Mouse (Mus musculus) thymus, adult 2 months (tissue): Measurements from ENCODE around the gene Zdhhc6. TPM values are rescaled to one million over a fixed set of nuclear protein-coding genes. Genes with fewer than 3 reads are reported as not detected.

Source experiments
- DNase-seq: peaks from one replicate; pipeline ENCODE4 v3.0.0; 2021
- H3K27ac ChIP-seq: fragments of 200-500 bp; 2 replicates; pipeline ENCODE4 v1.5.1; 2012; ENCODE audit warnings: low read length, control low read depth; ENCODE audit not compliant: control insufficient read depth, insufficient read depth
- H3K27me3 ChIP-seq: fragments of 200-500 bp; 2 replicates; pipeline ENCODE4 v1.6.1; 2012; ENCODE audit warnings: mild to moderate bottlenecking, low read length, moderate library complexity, mixed read lengths; ENCODE audit not compliant: control insufficient read depth, insufficient read depth
- H3K36me3 ChIP-seq: fragments of 200-500 bp; 2 replicates; pipeline ENCODE4 v1.6.1; 2012; ENCODE audit warnings: mild to moderate bottlenecking, low read length, moderate library complexity; ENCODE audit not compliant: control insufficient read depth, insufficient read depth
- H3K4me1 ChIP-seq: fragments of 200-500 bp; replicated peaks from 2 replicates; pipeline ENCODE4 v1.6.1; 2012; ENCODE audit warnings: low read length; ENCODE audit not compliant: control insufficient read depth, insufficient read depth
- H3K4me3 ChIP-seq: fragments of 200-500 bp; 2 replicates; pipeline ENCODE4 v1.5.1; 2012; ENCODE audit warnings: mild to moderate bottlenecking, low read length, control low read depth, moderate library complexity; ENCODE audit not compliant: control insufficient read depth, insufficient read depth
- CTCF ChIP-seq: fragments of 200-500 bp; IDR thresholded peaks from 2 replicates; pipeline ENCODE4 v1.5.1; 2012; ENCODE audit warnings: mild to moderate bottlenecking, control low read depth, low read length, moderate library complexity, borderline replicate concordance; ENCODE audit not compliant: control insufficient read depth, poor library complexity, insufficient read depth; ENCODE audit errors: extremely low read depth
- POLR2A ChIP-seq: fragments of 200-500 bp; IDR thresholded peaks from 2 replicates; pipeline ENCODE4 v1.6.1; 2012; ENCODE audit warnings: mild to moderate bottlenecking, low read length, control low read depth, moderate library complexity; ENCODE audit not compliant: control insufficient read depth, poor library complexity, insufficient read depth; ENCODE audit errors: extremely low read depth
- WGBS: fragments of 180-500 bp; shearing (Covaris S2); methylation state at CpG from one replicate; pipeline ENCODE4 v1.1.7; 2018; 5-methylcytosine and 5-hydroxymethylcytosine counted together
- polyA plus RNA-seq: library from polyadenylated mRNA; depleted of rRNA; stranded (reverse); fragments of >200 nt; gene quantifications from 2 replicates; pipeline ENCODE4 v1.2.3, GENCODE M21; 2012

The Zdhhc6 gene
- polyA plus RNA-seq, 1 experiment, result 11.4 TPM

GRCm38 (mm10) chr19:55256156-55256555 is 59.7 kb downstream of the Zdhhc6 start:
- WGBS, result 65% methylated on average over 9 of the region's 9 CpGs
- Histone ChIP-seq H3K27ac (no peak overlapping the region), H3K4me3 (no peak overlapping the region), H3K36me3 (no peaks in the 10 kb centered on the region), H3K27me3 (no peaks in the 10 kb centered on the region), H3K4me1 (no peaks in the 10 kb centered on the region)
- no peak for TF ChIP-seq POLR2A
- TF ChIP-seq CTCF, result no peak
- DNase-seq, result no peak

GRCm38 (mm10) chr19:55254513-55255016 is 61.3 kb downstream of the Zdhhc6 start:
- 20% methylated on average over 5 of the region's 5 CpGs for WGBS
- peak; percentile 73 for DNase-seq
- Histone ChIP-seq H3K4me3 (no peak overlapping the region), H3K36me3 (no peaks in the 10 kb centered on the region), H3K27ac (no peak overlapping the region; the same call in 1 of the 2 replicates), H3K4me1 (no peaks in the 10 kb centered on the region), H3K27me3 (no peaks in the 10 kb centered on the region)
- TF ChIP-seq POLR2A, result no peak
- TF ChIP-seq CTCF, result no peak

- Histone ChIP-seq H3K27me3 (no peaks in the 10 kb centered on the region), H3K27ac (peak overlapping the region; percentile 77; the same call in 1 of the 2 replicates), H3K4me1 (no peaks in the 10 kb centered on the region), H3K4me3 (peak overlapping the region; percentile 72), H3K36me3 (no peaks in the 10 kb centered on the region)
- DNase-seq, result peak; percentile 45
- TF ChIP-seq CTCF (no peak), POLR2A (0 out of 2 replicates have a peak, but pooled peaks have one; percentile 19)
- WGBS, result under 1% methylated on average over 32 of the region's 32 CpGs
Measured at GRCm38 (mm10) chr19:55253570-55254441, 62.0 kb downstream of the Zdhhc6 start.

DNA sequence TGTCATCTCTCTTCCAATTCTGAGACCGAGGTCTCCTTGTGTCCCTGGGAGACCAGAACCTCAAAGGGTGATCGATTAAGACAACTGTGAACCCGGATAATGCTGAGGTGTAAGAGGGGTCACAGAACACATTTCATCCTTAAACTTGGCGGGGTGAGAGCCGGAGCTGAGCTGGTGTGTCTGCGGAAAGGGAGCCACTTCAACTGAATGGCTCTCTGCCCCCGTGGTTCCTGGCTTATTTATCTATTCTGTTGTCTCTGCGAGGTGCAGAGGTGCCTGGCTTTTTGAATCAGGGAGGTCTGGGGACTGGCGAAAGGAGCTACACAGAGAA is 62.6 kb downstream of the Zdhhc6 start:
- under 1% methylated on average over 9 of the region's 9 CpGs for WGBS
- TF ChIP-seq POLR2A (0 out of 2 replicates have a peak, but pooled peaks have one; percentile 19), CTCF (no peak)
- peak overlapping the region; percentile 77; the same call in 1 of the 2 replicates for H3K27ac ChIP-seq
- H3K4me3 ChIP-seq, result peak overlapping the region; percentile 72
- H3K36me3 ChIP-seq, result no peaks in the 10 kb centered on the region
- H3K27me3 ChIP-seq, result no peaks in the 10 kb centered on the region
- DNase-seq, result no peak
- H3K4me1 ChIP-seq, result no peaks in the 10 kb centered on the region

- TF ChIP-seq POLR2A, result no peak
- TF ChIP-seq CTCF, result no peak
- Histone ChIP-seq H3K4me1 (no peaks in the 10 kb centered on the region), H3K36me3 (no peaks in the 10 kb centered on the region), H3K27ac (no peak within 1 kb of the TSS), H3K27me3 (no peaks in the 10 kb centered on the region), H3K4me3 (no peak within 1 kb of the TSS)
- no peak for DNase-seq
- WGBS, result 85% methylated on average over 9 of the region's 9 CpGs
Measured at GRCm38 (mm10) chr19:55251383-55252124, 64.3 kb downstream of the Zdhhc6 start, which contains the start of gene Acsl5. Gene Acsl5 (plus strand): TSS chr19:55251938.

- no peaks in the 10 kb centered on the region for H3K27me3 ChIP-seq
- H3K27ac ChIP-seq, result no peak overlapping the region
- no peak overlapping the region for H3K4me3 ChIP-seq
- 86% methylated on average over 5 of the region's 5 CpGs for WGBS
- no peak for TF ChIP-seq CTCF
- TF ChIP-seq POLR2A, result no peak
- no peak for DNase-seq
- H3K36me3 ChIP-seq, result no peaks in the 10 kb centered on the region
- no peaks in the 10 kb centered on the region for H3K4me1 ChIP-seq
Measured at GRCm38 (mm10) chr19:55250451-55250850, 65.4 kb downstream of the Zdhhc6 start.
